Mouse (Mus musculus) lung, postnatal 0 days (tissue): ENCODE data around the gene AW549877.

Source experiments
- CTCF ChIP-seq: IDR thresholded peaks from 2 replicates; pipeline ENCODE4 v1.5.1; 2016; ENCODE audit warnings: antibody characterized with exemption, mild to moderate bottlenecking
- EP300 ChIP-seq: IDR thresholded peaks from 2 replicates; pipeline ENCODE4 v1.6.1; 2016; ENCODE audit warnings: antibody characterized with exemption, mild to moderate bottlenecking, control low read depth

DNA sequence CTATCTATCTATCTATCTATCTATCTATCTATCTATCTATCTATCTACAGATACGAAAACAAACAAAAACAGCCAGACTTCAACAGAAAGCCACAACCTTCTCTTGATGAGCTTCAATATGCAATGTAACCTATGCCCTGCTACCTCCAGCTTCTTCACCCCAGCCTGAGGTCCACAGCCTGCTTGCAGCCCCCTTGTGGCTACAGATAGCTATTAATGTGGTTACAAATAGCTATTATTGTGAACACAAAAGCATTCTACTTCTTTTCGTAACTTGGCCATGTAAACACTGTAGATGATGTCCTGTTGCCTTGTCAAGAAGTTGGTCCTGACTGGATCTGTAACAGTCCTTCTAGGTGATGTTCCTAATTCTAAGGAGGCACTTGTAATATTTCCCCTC lies 57.4 kb downstream of the AW549877 start:
- peak; percentile 47 for TF ChIP-seq CTCF
- no peak for TF ChIP-seq EP300
